Mouse (Mus musculus): ENCODE measurements around the gene Disp2. TPM values are rescaled to one million over a fixed set of nuclear protein-coding genes. Genes with fewer than 3 reads are reported as not detected.

Disp2 gene
- polyA plus RNA-seq (2015; fragmentation: Nextera tagmentation; extraction: Ambion mirVana): 0.76 and 0.89 TPM in 2 replicates

GRCm38 (mm10) chr2:118779504-118780480 is at the start of gene Disp2:
Gene Disp2, plus strand, starts transcription at chr2:118779719.
- Histone ChIP-seq H3K4me2 (peak within 1 kb of the TSS; percentile 69), H3K36me3 (no peaks in the 10 kb centered on the region), H3K27me3 (peaks cover 8% of the 10 kb centered on the region), H3K4me3 (peak within 1 kb of the TSS; percentile 33), H3K9ac (0 out of 2 replicates have a peak within 1 kb of the TSS, but pooled peaks have one; percentile 16), H3K4me1 (peaks cover 29% of the 10 kb centered on the region), H3K9me3 (no peaks in the 10 kb centered on the region), H3K27ac (no peak within 1 kb of the TSS)
- WGBS: 11% methylated on average over 39 of the region's 39 CpGs
- peak; percentile 84; the same call in 1 of the 2 replicates for ATAC-seq (ENCODE audit: borderline replicate concordance, extremely low read depth, low FRiP score, low TSS enrichment)

- H3K36me3 ChIP-seq: no peaks in the 10 kb centered on the region
- no peaks in the 10 kb centered on the region for H3K9me3 ChIP-seq
- ATAC-seq (ENCODE audit: borderline replicate concordance, extremely low read depth, low FRiP score, low TSS enrichment): no peak
- H3K4me3 ChIP-seq: no peak overlapping the region
- H3K27me3 ChIP-seq: peaks cover 30% of the 10 kb centered on the region; the same call in 1 of the 2 replicates
- WGBS: 20% methylated on average over 8 of the region's 8 CpGs
- H3K4me2 ChIP-seq: no peak overlapping the region
- no peak overlapping the region for H3K27ac ChIP-seq
- peaks cover 29% of the 10 kb centered on the region for H3K4me1 ChIP-seq
- no peak overlapping the region for H3K9ac ChIP-seq
Measured at GRCm38 (mm10) chr2:118729816-118730621, 49.5 kb upstream of the Disp2 start.

DNA sequence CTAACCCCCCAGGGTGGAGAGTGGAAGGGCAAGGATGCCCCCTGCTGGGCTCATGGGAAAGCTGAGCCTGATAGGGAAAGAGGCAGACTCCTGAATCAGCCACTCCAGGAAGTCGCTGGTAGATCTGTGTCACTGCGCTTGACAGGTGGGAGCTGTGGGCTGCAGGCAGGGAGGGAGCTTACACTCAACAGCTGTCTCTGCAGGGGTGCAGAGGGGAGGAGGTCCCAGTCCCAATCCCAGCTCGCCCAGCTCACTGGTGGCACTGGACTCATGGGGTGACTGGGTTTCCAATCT is 49.0 kb upstream of the Disp2 start:
- Histone ChIP-seq H3K27me3 (peaks cover 30% of the 10 kb centered on the region; the same call in 1 of the 2 replicates), H3K9ac (no peak overlapping the region)
- ATAC-seq (ENCODE audit: borderline replicate concordance, extremely low read depth, low FRiP score, low TSS enrichment): peak; percentile 21; the same call in 1 of the 2 replicates

DNA sequence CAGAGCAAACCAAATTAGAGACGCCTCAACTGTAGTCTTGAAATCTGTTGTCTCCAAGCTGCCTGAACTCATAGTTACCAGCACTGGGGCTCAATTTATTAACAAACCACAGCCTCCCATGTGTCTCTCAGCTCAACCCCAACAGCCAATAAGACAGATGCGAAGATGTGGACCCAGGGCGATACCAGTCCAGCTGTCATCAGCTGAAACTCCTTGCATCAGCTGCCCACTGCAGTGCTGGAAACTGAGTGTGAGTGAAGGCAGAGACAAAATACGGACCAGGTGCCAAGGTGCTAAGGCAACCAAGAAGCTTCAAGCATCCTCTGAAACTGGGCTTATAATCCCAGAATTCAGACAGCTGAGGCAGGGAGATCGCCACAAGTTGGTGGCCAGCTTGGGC is 47.5 kb upstream of the Disp2 start:
- H3K4me1 ChIP-seq: peaks cover 29% of the 10 kb centered on the region
- H3K27ac ChIP-seq: no peak overlapping the region
- H3K27me3 ChIP-seq: peaks cover 30% of the 10 kb centered on the region; the same call in 1 of the 2 replicates
- no peak for ATAC-seq (ENCODE audit: borderline replicate concordance, extremely low read depth, low FRiP score, low TSS enrichment)
- H3K9ac ChIP-seq: no peak overlapping the region
- H3K4me3 ChIP-seq: no peak overlapping the region
- H3K36me3 ChIP-seq: no peaks in the 10 kb centered on the region
- 68% methylated on average over 5 of the region's 5 CpGs for WGBS
- no peak overlapping the region for H3K4me2 ChIP-seq
- H3K9me3 ChIP-seq: no peaks in the 10 kb centered on the region

More for the DNA sequence above, 49.0 kb upstream of the Disp2 start:
- Histone ChIP-seq H3K4me2 (no peak overlapping the region), H3K27ac (no peak overlapping the region), H3K4me1 (peaks cover 29% of the 10 kb centered on the region), H3K9me3 (no peaks in the 10 kb centered on the region), H3K36me3 (no peaks in the 10 kb centered on the region), H3K4me3 (no peak overlapping the region)
- WGBS: 6% methylated on average over 3 of the region's 3 CpGs

GRCm38 (mm10) chr2:118733341-118733740 is 46.2 kb upstream of the Disp2 start:
- Histone ChIP-seq H3K9ac (no peak overlapping the region), H3K9me3 (no peaks in the 10 kb centered on the region), H3K4me3 (no peak overlapping the region), H3K4me2 (no peak overlapping the region), H3K4me1 (peaks cover 18% of the 10 kb centered on the region), H3K36me3 (no peaks in the 10 kb centered on the region), H3K27me3 (peaks cover 30% of the 10 kb centered on the region; the same call in 1 of the 2 replicates), H3K27ac (no peak overlapping the region)
- no peak for ATAC-seq (ENCODE audit: borderline replicate concordance, extremely low read depth, low FRiP score, low TSS enrichment)
- WGBS: 50% methylated on average over 5 of the region's 5 CpGs

DNA sequence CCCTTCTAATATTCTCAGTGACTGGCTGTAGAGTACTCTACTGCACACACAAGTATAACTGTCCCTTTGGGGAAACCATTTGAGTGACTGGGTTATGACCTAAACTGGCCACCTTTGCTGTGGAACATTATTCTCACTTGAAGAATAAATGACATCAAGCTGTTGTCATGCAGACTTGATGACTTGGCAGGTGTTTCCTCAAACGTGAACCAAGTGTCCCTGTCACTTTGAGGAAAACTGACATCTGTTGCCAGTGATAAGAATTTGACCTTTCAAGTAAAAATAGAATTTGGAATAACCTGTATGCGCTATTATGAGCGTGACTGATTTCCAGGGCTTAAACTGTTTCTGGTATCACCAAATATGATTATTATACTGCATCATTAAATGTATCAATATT is 39.2 kb upstream of the Disp2 start:
- H3K4me1 ChIP-seq: peaks cover 7% of the 10 kb centered on the region
- H3K4me2 ChIP-seq: no peak overlapping the region
- H3K27me3 ChIP-seq: peaks cover 17% of the 10 kb centered on the region
- H3K4me3 ChIP-seq: no peak overlapping the region
- no peak for ATAC-seq (ENCODE audit: borderline replicate concordance, extremely low read depth, low FRiP score, low TSS enrichment)
- H3K36me3 ChIP-seq: no peaks in the 10 kb centered on the region
- WGBS: 46% methylated on average over 3 of the region's 3 CpGs
- no peak overlapping the region for H3K27ac ChIP-seq
- no peaks in the 10 kb centered on the region for H3K9me3 ChIP-seq
- H3K9ac ChIP-seq: no peak overlapping the region

GRCm38 (mm10) chr2:118741183-118741582 is 38.3 kb upstream of the Disp2 start:
- no peak overlapping the region for H3K27ac ChIP-seq
- no peak overlapping the region for H3K4me2 ChIP-seq
- H3K36me3 ChIP-seq: no peaks in the 10 kb centered on the region
- ATAC-seq (ENCODE audit: borderline replicate concordance, extremely low read depth, low FRiP score, low TSS enrichment): no peak
- no peak overlapping the region for H3K4me3 ChIP-seq
- no peak overlapping the region for H3K9ac ChIP-seq
- no peaks in the 10 kb centered on the region for H3K9me3 ChIP-seq
- 50% methylated on average over 9 of the region's 9 CpGs for WGBS
- peaks cover 17% of the 10 kb centered on the region for H3K27me3 ChIP-seq
- peaks cover 8% of the 10 kb centered on the region for H3K4me1 ChIP-seq

GRCm38 (mm10) chr2:118743261-118743943 is 36.1 kb upstream of the Disp2 start:
- H3K4me1 ChIP-seq: peaks cover 27% of the 10 kb centered on the region
- peaks cover 17% of the 10 kb centered on the region for H3K27me3 ChIP-seq
- H3K9ac ChIP-seq: no peak overlapping the region
- ATAC-seq (ENCODE audit: borderline replicate concordance, extremely low read depth, low FRiP score, low TSS enrichment): no peak
- no peak overlapping the region for H3K4me2 ChIP-seq
- H3K36me3 ChIP-seq: no peaks in the 10 kb centered on the region
- H3K4me3 ChIP-seq: no peak overlapping the region
- 22% methylated on average over 8 of the region's 8 CpGs for WGBS
- no peaks in the 10 kb centered on the region for H3K9me3 ChIP-seq
- no peak overlapping the region for H3K27ac ChIP-seq

GRCm38 (mm10) chr2:118744621-118745020 is 34.9 kb upstream of the Disp2 start:
- H3K4me2 ChIP-seq: peak overlapping the region; percentile 97
- 12% methylated on average over 7 of the region's 7 CpGs for whole genome bisulfite sequencing
- H3K9me3 ChIP-seq: no peaks in the 10 kb centered on the region
- H3K9ac ChIP-seq: peak overlapping the region; percentile 37; the same call in 1 of the 2 replicates
- peaks cover 17% of the 10 kb centered on the region for H3K27me3 ChIP-seq
- H3K36me3 ChIP-seq: no peaks in the 10 kb centered on the region
- no peak for ATAC-seq (ENCODE audit: borderline replicate concordance, extremely low read depth, low FRiP score, low TSS enrichment)
- H3K4me1 ChIP-seq: peaks cover 38% of the 10 kb centered on the region
- peak overlapping the region; percentile 82 for H3K4me3 ChIP-seq
- H3K27ac ChIP-seq: no peak overlapping the region

- peak; percentile 92 for ATAC-seq (ENCODE audit: borderline replicate concordance, extremely low read depth, low FRiP score, low TSS enrichment)
- Histone ChIP-seq H3K9ac (peak within 1 kb of the TSS; percentile 84), H3K27ac (0 out of 2 replicates have a peak within 1 kb of the TSS, but pooled peaks have one; percentile 46), H3K9me3 (no peaks in the 10 kb centered on the region), H3K36me3 (no peaks in the 10 kb centered on the region), H3K4me2 (peak within 1 kb of the TSS; percentile 97), H3K4me3 (peak within 1 kb of the TSS; percentile 82), H3K27me3 (peaks cover 17% of the 10 kb centered on the region), H3K4me1 (peaks cover 46% of the 10 kb centered on the region)
- 1% methylated on average over 56 of the region's 57 CpGs for WGBS
Measured at GRCm38 (mm10) chr2:118745232-118745884, 34.2 kb upstream of the Disp2 start, which contains the start of gene Inafm2. Gene Inafm2, plus strand, starts transcription at chr2:118745758.
